Mouse (Mus musculus): ENCODE results near the gene Tenm4. TPM values are rescaled to one million over a fixed set of nuclear protein-coding genes. Genes with fewer than 3 reads are reported as not detected.

Gene Tenm4
- polyA plus RNA-seq, 1 experiment from 2014 or later, result 9.1 TPM

DNA sequence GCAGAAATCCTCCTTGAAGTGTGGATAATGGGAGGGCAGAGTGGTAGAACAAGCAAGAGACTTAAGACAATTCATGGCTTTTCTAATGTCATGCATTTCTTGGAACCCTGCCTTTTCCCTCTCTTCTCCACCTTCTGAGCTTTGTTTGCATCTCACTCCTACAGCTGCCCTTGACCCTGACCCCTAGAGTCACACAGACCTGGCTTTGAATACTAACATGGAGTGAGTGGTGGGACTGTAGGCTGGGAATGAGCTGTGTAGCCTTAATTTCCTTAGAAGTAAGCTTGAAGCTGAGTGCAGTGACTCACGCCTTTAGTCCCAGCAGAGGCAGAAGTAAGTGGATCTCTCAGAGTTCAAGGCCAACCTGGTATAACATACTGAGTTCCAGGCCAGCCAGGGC lies 733.9 kb downstream of the Tenm4 start:
- no peak for ATAC-seq (replicated peaks; ENCODE audit: extremely low read depth, insufficient read depth, low FRiP score)
- Histone ChIP-seq H3K9me3 (replicated peaks; ENCODE audit: control insufficient read depth, low read length) (no peaks in the 10 kb centered on the region), H3K27me3 (ENCODE audit: control insufficient read depth, insufficient read depth, low read length) (no peaks in the 10 kb centered on the region), H3K4me1 (ENCODE audit: control insufficient read depth, insufficient read depth, low read length) (no peaks in the 10 kb centered on the region), H3K9ac (ENCODE audit: low read length) (no peak overlapping the region), H3K4me3 (ENCODE audit: low read length) (no peak overlapping the region), H3K27ac (ENCODE audit: low read length) (no peak overlapping the region), H3K36me3 (ENCODE audit: control insufficient read depth, insufficient read depth) (no peaks in the 10 kb centered on the region), H3K4me2 (ENCODE audit: low read depth, low read length) (no peak overlapping the region)
- WGBS, result 88% methylated on average over 1 of the region's 1 CpGs

DNA sequence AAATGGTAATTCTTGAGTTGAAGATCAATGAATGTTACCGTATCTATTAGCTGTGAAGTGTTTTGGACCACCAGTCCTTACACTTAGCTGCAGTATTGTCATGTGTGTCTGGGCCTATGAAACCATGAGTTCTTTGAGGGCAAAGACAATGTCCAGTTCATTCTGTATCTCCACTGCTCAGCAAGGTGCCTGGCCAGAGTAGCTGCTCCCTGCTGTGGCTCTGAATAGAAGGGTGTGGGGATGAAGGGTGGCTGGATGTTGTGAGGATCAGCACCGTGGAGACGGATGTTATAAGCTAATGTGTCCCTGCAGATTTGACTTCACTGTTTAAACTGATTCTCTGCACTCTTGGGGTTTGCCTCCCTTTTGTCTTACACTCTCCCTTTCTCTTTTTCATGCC lies 734.4 kb downstream of the Tenm4 start:
- Histone ChIP-seq H3K9me3 (replicated peaks; ENCODE audit: control insufficient read depth, low read length) (no peaks in the 10 kb centered on the region), H3K9ac (ENCODE audit: low read length) (no peak overlapping the region), H3K27me3 (ENCODE audit: control insufficient read depth, insufficient read depth, low read length) (no peaks in the 10 kb centered on the region), H3K36me3 (ENCODE audit: control insufficient read depth, insufficient read depth) (no peaks in the 10 kb centered on the region), H3K4me2 (ENCODE audit: low read depth, low read length) (no peak overlapping the region), H3K4me1 (ENCODE audit: control insufficient read depth, insufficient read depth, low read length) (no peaks in the 10 kb centered on the region), H3K27ac (ENCODE audit: low read length) (no peak overlapping the region), H3K4me3 (ENCODE audit: low read length) (no peak overlapping the region)
- WGBS, result 91% methylated on average over 3 of the region's 3 CpGs
- no peak for ATAC-seq (replicated peaks; ENCODE audit: extremely low read depth, insufficient read depth, low FRiP score)

DNA sequence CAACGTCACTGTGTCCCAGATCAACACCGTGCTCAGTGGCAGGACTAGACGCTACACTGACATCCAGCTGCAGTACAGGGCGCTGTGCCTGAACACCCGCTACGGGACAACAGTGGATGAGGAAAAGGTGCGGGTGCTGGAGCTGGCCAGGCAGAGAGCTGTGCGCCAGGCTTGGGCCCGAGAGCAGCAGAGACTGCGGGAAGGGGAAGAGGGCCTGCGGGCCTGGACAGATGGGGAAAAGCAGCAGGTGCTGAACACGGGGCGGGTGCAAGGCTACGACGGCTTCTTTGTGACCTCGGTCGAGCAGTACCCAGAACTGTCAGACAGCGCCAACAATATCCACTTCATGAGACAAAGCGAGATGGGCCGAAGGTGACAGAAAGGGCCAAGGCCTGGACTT lies 735.2 kb downstream of the Tenm4 start:
- H3K9ac ChIP-seq (ENCODE audit: low read length), result no peak overlapping the region
- no peak for ATAC-seq (replicated peaks; ENCODE audit: extremely low read depth, insufficient read depth, low FRiP score)
- no peak overlapping the region for H3K4me2 ChIP-seq (ENCODE audit: low read depth, low read length)
- no peak overlapping the region for H3K4me3 ChIP-seq (ENCODE audit: low read length)
- no peaks in the 10 kb centered on the region for H3K4me1 ChIP-seq (ENCODE audit: control insufficient read depth, insufficient read depth, low read length)
- no peaks in the 10 kb centered on the region for H3K27me3 ChIP-seq (ENCODE audit: control insufficient read depth, insufficient read depth, low read length)
- no peaks in the 10 kb centered on the region for H3K9me3 ChIP-seq (replicated peaks; ENCODE audit: control insufficient read depth, low read length)
- WGBS, result 89% methylated on average over 20 of the region's 20 CpGs
- no peaks in the 10 kb centered on the region for H3K36me3 ChIP-seq (ENCODE audit: control insufficient read depth, insufficient read depth)
- H3K27ac ChIP-seq (ENCODE audit: low read length), result no peak overlapping the region

DNA sequence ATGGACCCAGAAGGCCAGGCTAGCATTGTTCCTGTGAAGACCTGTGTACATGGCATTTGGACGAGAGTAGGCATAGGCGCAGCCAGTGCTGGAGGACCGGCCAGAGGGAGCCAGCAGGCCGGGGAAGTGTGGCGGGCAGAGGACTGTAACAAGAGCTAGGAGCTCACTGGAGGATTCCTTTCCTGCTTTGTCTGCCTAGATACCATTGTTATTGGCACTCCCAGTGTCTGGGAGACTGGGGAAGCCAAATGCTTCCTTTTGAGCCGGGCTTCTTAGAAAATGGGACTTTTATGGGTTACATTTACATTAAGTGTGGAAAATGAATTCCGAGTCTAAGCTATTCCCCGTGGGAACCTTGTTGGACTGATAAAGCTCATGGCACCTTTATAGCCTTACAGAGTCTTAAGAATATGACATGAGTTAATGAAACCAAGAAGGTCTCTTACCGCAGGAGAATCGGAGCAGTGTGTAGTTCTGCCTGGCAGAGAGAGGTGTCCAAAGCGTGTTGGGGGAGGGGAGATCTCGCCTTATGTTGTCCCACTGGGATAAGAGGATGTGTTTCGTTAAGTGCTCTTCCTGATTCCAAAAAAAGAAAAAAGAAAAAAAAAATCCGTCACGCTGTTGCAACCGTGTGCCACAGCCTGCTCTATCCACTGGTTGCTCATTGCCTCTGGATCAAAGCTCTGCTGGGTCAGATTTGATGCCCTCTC lies 737.1 kb downstream of the Tenm4 start:
- Histone ChIP-seq H3K27me3 (ENCODE audit: control insufficient read depth, insufficient read depth, low read length) (0 out of 2 replicates have a peak, but pooled peaks cover 2% of the 10 kb centered on the region), H3K36me3 (ENCODE audit: control insufficient read depth, insufficient read depth) (no peaks in the 10 kb centered on the region)

DNA sequence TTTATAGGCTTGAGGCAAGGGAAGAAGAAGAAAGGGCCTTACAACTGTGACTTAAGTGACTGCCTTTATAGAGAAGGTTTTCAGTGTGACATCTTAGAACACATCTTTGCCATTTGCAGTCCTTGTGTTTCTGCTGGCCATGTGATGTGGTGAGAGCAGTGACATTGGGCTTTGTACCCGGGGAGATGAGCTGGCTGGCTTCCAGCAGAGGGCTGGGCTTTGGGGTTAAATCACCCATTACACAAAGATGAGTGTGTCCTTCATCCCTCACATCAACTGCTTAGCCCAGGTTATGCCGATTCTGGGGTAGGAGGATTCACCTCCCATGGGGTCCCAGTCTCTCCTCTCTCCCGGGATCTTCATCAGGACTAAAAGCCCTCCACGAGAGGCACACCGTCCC lies 738.8 kb downstream of the Tenm4 start:
- no peak for ATAC-seq (replicated peaks; ENCODE audit: extremely low read depth, insufficient read depth, low FRiP score)
- H3K27me3 ChIP-seq (ENCODE audit: control insufficient read depth, insufficient read depth, low read length), result peaks cover 8% of the 10 kb centered on the region
- H3K4me1 ChIP-seq (ENCODE audit: control insufficient read depth, insufficient read depth, low read length), result no peaks in the 10 kb centered on the region
- WGBS, result 69% methylated on average over 5 of the region's 5 CpGs
- H3K27ac ChIP-seq (ENCODE audit: low read length), result no peak overlapping the region
- no peaks in the 10 kb centered on the region for H3K36me3 ChIP-seq (ENCODE audit: control insufficient read depth, insufficient read depth)
- no peak overlapping the region for H3K9ac ChIP-seq (ENCODE audit: low read length)
- no peak overlapping the region for H3K4me3 ChIP-seq (ENCODE audit: low read length)
- H3K4me2 ChIP-seq (ENCODE audit: low read depth, low read length), result no peak overlapping the region
- H3K9me3 ChIP-seq (replicated peaks; ENCODE audit: control insufficient read depth, low read length), result no peaks in the 10 kb centered on the region

More for the DNA sequence above, 737.1 kb downstream of the Tenm4 start:
- H3K4me1 ChIP-seq (ENCODE audit: control insufficient read depth, insufficient read depth, low read length), result no peaks in the 10 kb centered on the region
- H3K4me3 ChIP-seq (ENCODE audit: low read length), result no peak overlapping the region
- no peak for ATAC-seq (replicated peaks; ENCODE audit: extremely low read depth, insufficient read depth, low FRiP score)
- WGBS, result 68% methylated on average over 16 of the region's 16 CpGs
- no peaks in the 10 kb centered on the region for H3K9me3 ChIP-seq (replicated peaks; ENCODE audit: control insufficient read depth, low read length)
- H3K4me2 ChIP-seq (ENCODE audit: low read depth, low read length), result no peak overlapping the region
- H3K9ac ChIP-seq (ENCODE audit: low read length), result no peak overlapping the region
- H3K27ac ChIP-seq (ENCODE audit: low read length), result no peak overlapping the region

DNA sequence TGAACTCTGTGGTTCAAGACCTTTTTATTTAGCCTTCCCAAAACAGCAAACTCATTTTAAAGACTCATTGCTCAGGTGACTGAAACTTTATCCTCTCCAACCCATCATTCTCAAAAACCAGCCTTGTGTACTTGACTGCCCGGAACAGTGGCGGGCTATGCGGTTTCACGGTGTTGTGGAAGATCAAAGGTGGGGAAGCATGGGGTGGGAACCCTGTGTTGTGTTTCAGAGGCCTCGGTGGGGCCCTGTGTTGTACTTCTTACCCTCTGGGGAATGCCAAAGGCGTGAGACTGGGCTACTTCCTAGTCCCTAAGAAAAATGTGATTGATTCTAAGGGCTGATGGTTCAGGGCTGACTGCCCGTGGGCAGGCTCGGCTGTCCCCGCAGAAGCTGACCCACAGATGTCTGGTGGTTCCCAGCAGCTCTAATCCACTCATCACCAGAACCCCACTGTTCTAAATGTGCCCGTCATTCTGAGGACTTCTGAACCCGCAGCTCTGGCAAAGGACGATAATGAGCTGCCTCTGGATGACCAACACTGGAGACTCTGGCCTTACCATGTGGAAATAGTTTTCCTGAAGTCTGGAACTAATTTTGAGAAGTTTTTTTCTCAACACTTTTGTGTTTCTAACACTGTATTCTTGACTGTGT lies 739.4 kb downstream of the Tenm4 start:
- WGBS, result 71% methylated on average over 12 of the region's 12 CpGs

DNA sequence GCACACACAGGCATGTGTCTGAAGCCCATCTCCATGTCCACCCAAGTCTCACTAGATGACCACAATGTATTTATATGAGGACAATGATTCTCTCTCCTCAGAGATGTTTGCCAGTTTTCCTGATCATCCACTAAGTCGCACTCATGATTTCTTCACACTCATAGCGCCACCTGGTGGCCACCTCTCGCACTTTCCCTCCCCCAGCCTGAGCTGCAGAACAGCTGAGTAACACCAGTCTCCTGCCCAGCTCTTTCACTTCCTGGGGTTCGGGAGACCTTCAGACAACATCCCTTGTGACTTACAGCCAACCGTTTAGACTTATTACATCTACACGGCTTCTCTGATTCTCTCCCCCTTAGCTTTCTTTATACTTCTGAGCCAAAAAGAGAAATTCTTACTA lies 743.0 kb downstream of the Tenm4 start:
- no peak for ATAC-seq (replicated peaks; ENCODE audit: extremely low read depth, insufficient read depth, low FRiP score)
- Histone ChIP-seq H3K36me3 (ENCODE audit: control insufficient read depth, insufficient read depth) (no peaks in the 10 kb centered on the region), H3K27ac (ENCODE audit: low read length) (no peak overlapping the region), H3K9ac (ENCODE audit: low read length) (no peak overlapping the region), H3K9me3 (replicated peaks; ENCODE audit: control insufficient read depth, low read length) (no peaks in the 10 kb centered on the region), H3K27me3 (ENCODE audit: control insufficient read depth, insufficient read depth, low read length) (peaks cover 12% of the 10 kb centered on the region), H3K4me1 (ENCODE audit: control insufficient read depth, insufficient read depth, low read length) (no peaks in the 10 kb centered on the region), H3K4me3 (ENCODE audit: low read length) (no peak overlapping the region), H3K4me2 (ENCODE audit: low read depth, low read length) (no peak overlapping the region)
- WGBS, result 5% methylated on average over 6 of the region's 6 CpGs

More for the DNA sequence above, 739.4 kb downstream of the Tenm4 start:
- H3K9ac ChIP-seq (ENCODE audit: low read length), result no peak overlapping the region
- no peaks in the 10 kb centered on the region for H3K36me3 ChIP-seq (ENCODE audit: control insufficient read depth, insufficient read depth)
- peaks cover 8% of the 10 kb centered on the region for H3K27me3 ChIP-seq (ENCODE audit: control insufficient read depth, insufficient read depth, low read length)
- no peaks in the 10 kb centered on the region for H3K9me3 ChIP-seq (replicated peaks; ENCODE audit: control insufficient read depth, low read length)
- H3K4me1 ChIP-seq (ENCODE audit: control insufficient read depth, insufficient read depth, low read length), result no peaks in the 10 kb centered on the region
- no peak overlapping the region for H3K4me3 ChIP-seq (ENCODE audit: low read length)
- H3K4me2 ChIP-seq (ENCODE audit: low read depth, low read length), result no peak overlapping the region
- no peak for ATAC-seq (replicated peaks; ENCODE audit: extremely low read depth, insufficient read depth, low FRiP score)
- no peak overlapping the region for H3K27ac ChIP-seq (ENCODE audit: low read length)

DNA sequence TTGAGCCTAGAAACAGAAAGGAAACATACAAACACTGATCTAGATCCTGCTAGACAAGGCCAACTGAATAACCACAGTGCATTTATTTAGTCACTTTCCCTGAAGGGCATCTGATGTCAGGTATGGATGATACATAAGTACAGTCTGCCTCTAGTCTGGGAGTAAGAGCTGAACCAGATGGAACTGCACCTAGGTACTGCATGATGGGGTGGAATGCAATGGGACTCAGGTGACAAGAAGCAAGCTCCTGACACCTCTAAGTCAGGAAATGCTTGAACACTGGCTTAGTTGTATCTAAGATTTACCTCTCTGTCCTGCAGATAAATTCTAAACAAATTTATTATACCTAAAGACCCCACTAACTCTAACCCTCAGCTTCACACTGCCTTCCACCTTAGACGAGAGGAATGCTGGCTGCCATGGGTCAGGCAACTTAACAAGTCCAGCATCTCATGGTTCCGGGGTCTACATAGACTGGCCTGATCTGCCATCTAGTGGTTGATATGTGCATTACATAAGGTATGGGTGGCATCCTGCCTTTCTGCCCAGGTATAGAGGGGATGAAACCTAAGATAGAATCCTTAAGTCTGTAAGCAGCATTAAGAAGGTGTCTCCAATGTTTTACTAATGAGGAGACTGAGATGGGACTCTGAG lies 744.5 kb downstream of the Tenm4 start:
- peak; percentile 23; the same call in 1 of the 2 replicates for ATAC-seq (replicated peaks; ENCODE audit: extremely low read depth, insufficient read depth, low FRiP score)
- Histone ChIP-seq H3K4me3 (ENCODE audit: low read length) (no peak overlapping the region), H3K9me3 (replicated peaks; ENCODE audit: control insufficient read depth, low read length) (no peaks in the 10 kb centered on the region), H3K36me3 (ENCODE audit: control insufficient read depth, insufficient read depth) (no peaks in the 10 kb centered on the region), H3K4me2 (ENCODE audit: low read depth, low read length) (no peak overlapping the region), H3K4me1 (ENCODE audit: control insufficient read depth, insufficient read depth, low read length) (no peaks in the 10 kb centered on the region), H3K27me3 (ENCODE audit: control insufficient read depth, insufficient read depth, low read length) (peaks cover 12% of the 10 kb centered on the region), H3K27ac (ENCODE audit: low read length) (no peak overlapping the region), H3K9ac (ENCODE audit: low read length) (no peak overlapping the region)
- 1% methylated on average over 2 of the region's 2 CpGs for WGBS

DNA sequence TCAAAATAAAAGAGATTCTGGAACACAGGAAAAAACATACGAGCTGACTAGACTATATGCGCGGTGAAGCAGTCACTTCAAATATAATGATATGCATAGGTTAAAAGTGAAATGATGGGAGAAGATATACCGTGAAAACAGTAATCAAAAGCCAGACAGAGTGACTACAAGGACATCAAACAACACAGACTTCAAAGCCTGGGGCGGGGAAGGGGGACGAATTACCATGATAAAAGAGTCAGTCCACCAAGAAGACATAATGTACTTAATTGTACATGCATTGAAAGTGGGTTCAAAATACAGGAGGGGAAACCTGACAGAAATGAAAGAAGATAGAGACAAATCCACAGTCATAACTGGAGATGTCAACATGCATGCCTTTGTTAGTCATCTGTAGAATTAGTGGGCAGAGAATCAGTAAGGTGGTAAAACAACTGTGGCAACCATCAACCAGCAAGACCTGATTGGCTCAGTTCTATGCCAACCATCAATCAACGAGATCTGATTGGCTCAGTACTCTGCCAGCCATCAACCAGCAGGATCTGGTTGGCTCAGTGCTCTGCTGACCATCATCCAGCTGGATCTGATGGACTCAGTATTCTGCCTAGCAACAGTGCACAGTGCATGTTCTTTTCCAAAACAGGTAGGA lies 749.5 kb downstream of the Tenm4 start:
- Histone ChIP-seq H3K27ac (ENCODE audit: low read length) (no peak overlapping the region), H3K9me3 (replicated peaks; ENCODE audit: control insufficient read depth, low read length) (no peaks in the 10 kb centered on the region), H3K36me3 (ENCODE audit: control insufficient read depth, insufficient read depth) (no peaks in the 10 kb centered on the region), H3K27me3 (ENCODE audit: control insufficient read depth, insufficient read depth, low read length) (peaks cover 4% of the 10 kb centered on the region; the same call in 1 of the 2 replicates), H3K4me3 (ENCODE audit: low read length) (no peak overlapping the region), H3K4me2 (ENCODE audit: low read depth, low read length) (no peak overlapping the region), H3K9ac (ENCODE audit: low read length) (no peak overlapping the region), H3K4me1 (ENCODE audit: control insufficient read depth, insufficient read depth, low read length) (no peaks in the 10 kb centered on the region)
- no peak for ATAC-seq (replicated peaks; ENCODE audit: extremely low read depth, insufficient read depth, low FRiP score)
- WGBS, result 80% methylated on average over 7 of the region's 7 CpGs
